Mouse (Mus musculus) frontal cortex, postnatal 25 days (tissue): ENCODE data around the gene Rcc1.

Experiments used
- DNase-seq, 2 experiments: peaks; one replicate each; pipeline ENCODE4 v3.0.0; 2022; ENCODE audit warnings: low spot score in 2 of 2

Gene Rcc1

DNA sequence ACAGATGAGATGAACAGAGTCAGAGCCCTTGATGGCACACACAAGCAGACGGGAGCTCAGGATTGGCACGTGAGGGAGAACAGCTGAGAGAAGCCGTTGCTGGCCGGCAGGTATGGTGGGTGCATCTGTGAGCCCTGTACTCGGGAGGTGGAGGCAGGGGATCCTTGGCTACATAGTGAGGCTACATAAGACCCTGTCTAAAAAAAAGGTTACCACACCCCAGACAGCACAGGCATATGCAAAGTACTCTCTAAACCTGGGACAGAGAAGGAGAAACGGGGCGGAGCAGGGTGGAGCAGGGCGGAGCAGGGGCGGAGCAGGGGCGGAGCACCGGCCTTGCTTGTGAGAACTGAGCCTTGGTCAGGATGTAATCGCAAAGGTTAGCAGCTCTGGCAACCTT lies 2.8 kb upstream of the Rcc1 start:
- no peak for DNase-seq

GRCm38 (mm10) chr4:132355403-132355802 lies 2.0 kb upstream of the Rcc1 start:
- no peak for DNase-seq

DNA sequence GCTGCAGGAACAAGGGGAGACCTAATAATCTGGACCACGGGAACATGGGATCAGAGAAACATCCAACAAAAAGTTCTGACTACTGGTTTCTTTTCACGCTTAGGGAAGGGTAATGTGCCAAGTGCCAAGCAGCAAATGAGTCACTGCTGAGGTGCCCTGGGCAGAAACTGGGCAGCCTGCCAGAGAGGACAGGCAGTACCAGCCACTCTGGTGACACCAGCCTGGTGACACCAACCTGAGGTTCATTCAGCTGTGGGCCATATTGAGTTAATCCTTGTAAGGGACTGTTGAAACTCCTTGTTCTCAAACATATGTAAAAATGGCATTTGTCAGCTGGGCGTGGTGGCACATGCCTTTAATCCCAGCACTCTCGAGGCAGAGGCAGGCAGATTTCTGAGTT lies 1.2 kb upstream of the Rcc1 start:
- no peak for DNase-seq

DNA sequence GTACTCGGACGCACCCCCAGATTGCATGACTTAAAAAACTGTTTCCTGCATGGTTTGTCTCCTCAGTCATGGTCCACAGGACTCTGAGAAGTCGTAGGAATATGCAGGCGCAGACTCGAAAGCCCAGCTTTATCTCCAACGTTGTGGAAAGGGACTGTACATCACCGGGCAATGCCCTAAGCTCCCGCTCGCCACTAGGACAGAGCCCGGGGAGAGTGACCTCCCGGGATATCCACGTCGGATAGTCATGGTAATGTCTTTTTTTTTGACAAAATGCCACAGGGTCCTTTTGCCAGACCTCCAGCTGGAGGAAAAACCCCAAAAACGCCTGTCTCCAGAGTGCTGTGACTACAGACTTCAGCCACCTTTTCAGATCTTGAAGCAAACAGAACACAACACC lies 666 bp downstream of the Rcc1 start:
- no peak for DNase-seq

DNA sequence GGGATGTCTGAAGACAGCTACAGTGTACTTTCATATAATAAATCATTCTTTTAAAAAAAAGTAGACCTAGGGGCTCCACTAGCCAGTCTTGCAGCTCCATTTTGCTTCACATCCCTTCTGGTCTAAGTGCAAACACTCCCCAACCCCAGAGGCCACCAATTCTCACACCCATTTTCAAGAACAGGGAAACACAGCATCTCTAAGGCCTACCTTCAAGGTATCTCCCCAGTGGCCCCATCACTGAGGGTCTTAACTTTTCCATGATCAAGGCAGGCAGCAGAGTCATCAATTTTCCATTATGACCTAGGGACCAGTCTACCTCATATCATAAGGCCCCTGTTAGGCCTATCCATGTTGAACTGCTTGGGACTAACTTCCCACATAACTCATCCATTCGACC lies 2.0 kb downstream of the Rcc1 start:
- no peak for DNase-seq

DNA sequence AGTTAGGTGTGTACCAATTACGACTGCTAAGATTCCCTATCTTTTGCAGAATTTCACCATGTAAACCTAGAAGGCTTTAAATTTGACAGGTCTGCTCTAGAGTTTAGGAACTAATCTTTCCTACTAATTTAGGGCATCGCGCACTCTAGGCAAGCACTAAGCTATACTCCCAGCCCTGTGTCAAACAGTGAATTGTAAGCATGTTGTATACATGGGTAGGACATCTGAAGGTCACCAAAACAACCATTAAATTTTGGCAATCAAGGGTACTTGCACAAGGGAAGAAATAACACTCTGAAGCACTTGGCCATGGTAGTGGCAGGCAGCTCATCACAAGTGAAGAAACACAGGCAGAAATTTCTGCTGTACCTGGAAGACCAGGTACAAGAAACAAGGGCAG lies 2.6 kb downstream of the Rcc1 start:
- no peak for DNase-seq

GRCm38 (mm10) chr4:132350123-132350740 lies 3.2 kb downstream of the Rcc1 start:
- no peak for DNase-seq

- DNase-seq, result no peak
Observed at GRCm38 (mm10) chr4:132349495-132350122, 3.8 kb downstream of the Rcc1 start.

DNA sequence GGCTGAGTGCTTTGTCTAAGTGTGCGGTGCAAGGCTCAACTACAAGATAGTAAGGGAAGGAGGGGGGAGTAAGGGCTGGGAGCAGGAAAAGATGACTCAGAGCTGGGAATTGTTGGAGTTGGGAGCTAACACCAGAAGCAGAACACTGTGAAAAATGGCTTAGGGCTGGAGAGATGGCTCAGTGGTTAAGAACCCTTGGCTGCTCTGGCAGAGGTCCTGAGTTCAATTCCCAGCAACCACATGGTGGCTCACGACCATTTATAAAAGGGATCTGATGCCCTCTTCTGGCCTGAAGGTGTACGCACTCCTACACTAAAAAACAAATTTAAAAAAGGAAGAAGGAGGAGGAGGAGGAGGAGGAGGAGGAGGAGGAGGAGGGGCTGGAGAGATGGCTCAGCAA lies 6.7 kb downstream of the Rcc1 start:
- no peak for DNase-seq

DNA sequence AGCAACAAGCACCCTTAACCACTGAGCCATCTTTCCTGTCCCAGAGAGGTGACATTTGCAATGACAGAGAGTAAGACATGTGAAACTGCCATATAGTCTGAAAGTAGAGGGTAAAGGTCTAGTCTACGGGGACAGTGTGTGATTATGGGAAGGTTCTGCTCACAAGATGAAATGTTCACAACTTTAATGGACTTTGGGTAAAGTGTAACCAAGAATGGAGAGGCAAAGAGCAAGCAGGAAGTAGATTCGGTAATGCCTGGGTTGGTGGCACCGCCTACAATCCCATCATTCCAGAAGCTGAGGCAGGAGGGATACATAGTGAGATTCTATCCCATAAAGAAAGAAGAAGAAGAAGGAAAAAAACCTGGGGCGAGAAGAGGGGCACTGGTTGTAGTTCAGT lies 7.1 kb downstream of the Rcc1 start:
- no peak for DNase-seq

DNA sequence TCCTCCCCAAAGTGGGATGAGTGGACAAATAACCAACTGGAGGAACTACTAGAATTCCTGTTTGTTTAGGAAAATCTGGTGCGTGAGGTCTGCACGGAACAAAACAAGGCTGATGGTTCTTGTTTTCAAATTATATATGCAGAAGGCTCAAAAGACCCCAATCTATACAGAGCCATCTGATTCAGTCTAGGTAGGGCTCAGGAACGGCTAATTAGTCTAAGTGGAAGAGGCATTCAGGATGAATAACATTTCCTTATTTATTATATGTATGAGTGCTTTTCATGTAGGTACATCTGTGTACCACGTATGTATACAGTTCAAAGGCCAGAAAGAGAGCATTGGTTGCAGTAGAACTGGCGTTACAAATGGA lies 7.6 kb downstream of the Rcc1 start:
- no peak for DNase-seq

DNA sequence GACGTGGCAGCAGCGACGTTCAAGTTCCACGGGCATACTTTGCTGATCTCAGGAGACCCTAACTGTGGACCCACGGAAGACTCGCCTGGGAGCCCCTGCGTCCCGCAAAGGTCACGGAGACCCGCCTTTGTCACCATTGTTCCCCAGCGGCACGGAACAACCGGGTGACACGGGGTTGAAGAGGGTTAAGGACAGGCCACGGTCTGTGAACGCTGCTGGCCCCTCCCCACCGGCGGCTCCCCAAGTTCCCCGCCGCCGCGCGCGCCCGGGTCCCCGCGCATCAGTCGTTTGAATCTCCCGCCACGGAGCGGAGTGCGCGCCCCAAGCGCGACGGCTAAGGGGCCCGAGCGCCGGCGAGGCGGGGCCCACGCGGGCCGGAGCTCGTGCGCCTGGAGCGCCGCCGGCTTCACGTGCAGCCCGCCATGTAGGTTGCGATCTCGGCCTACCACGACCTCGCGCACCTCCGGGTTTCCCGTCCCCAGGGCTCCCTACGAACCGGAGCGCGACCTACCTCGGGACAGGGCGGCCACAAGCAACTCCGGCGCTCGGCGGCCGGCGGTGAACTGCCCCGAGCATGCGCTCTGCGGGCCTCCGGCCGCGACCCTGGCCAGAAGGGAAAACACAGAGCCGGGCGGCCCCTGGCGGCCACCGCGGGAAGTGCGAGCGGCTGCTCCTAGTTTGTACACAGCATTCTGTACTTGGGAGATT lies 8.1 kb downstream of the Rcc1 start:
- DNase-seq, result peak; percentile 96 to 99

- no peak for DNase-seq
Observed at GRCm38 (mm10) chr4:132344403-132345134, 8.8 kb downstream of the Rcc1 start.

GRCm38 (mm10) chr4:132341451-132341850 lies 12.0 kb downstream of the Rcc1 start:
- no peak for DNase-seq

DNA sequence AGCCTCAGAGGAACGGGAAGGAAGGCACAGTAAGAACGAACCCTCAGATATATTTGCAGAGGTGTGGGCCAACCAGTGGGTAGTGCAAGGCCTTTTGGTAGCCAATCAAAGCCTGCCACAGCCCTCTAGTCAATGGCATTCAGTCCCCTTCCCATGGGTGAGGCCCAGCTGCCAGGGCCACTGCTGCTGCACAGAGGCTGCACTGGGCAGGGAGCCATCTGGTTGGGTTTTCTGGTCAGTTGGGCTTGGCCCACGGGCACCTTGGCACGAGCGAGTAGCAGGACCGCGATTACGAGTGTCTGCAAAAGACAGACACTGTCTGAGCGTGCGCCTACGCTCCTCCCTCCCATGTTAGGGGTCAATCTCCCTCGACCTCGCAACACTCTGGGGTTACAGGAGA lies 14.5 kb downstream of the Rcc1 start:
- DNase-seq, result no peak

GRCm38 (mm10) chr4:132332880-132333279 lies 20.5 kb downstream of the Rcc1 start:
- no peak for DNase-seq

DNA sequence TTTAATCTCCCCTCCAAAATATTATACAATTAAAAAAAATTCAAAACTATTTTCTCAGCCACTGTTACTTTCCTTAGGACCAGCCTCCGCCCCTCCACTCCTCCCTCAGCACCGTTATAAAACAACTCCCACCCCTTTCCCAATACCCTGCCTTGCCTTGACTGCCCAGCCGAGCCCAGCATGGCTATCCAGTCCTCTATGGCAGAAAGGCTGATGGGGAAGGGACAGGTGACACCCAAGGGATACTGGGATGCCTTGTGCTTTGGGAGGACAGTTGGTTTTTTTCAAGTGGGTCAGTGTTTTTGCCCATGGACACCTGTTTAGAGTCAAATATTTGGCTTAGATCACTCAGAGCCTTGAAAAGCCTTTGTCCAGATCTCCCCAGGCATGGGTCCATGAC lies 21.4 kb downstream of the Rcc1 start:
- DNase-seq, result no peak

GRCm38 (mm10) chr4:132329835-132330354 lies 23.5 kb downstream of the Rcc1 start:
- DNase-seq, result no peak

GRCm38 (mm10) chr4:132329115-132329834 lies 24.1 kb downstream of the Rcc1 start, which contains the start of gene Trnau1ap:
Trnau1ap (minus strand) TSS chr4:132329538.
- peak; percentile 63 to 67 for DNase-seq

DNA sequence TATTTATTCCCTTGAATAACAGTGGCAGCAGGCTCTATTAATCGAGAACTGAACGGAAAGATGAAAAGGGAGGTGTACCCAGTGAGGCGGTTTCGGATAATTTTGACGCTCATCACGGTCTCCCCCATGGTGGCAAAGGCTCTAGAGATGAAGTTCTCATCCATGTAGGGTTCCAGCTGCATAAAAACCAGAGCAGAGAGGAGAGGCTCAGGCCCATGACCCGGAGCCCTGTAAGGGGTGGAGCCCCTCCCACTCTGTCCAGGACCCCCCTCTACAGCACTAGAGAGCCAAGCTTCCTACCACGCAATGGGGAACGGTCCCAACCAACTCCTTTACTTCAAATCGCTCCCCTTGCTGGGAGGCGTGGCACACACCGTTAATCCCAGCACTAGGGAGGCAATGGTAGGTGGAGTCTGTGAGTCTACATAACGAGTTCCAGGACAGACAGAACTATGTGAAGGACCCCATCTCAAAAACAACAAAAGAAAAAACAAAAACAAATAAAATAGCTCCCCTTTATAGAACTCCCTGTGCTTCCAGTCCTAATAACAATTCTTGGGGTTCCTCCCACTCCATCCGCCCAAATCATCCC lies 24.9 kb downstream of the Rcc1 start:
- DNase-seq, result no peak

- no peak for DNase-seq
Observed at GRCm38 (mm10) chr4:132326481-132326880, 26.9 kb downstream of the Rcc1 start.
